Mouse (Mus musculus): ENCODE results near the gene Ndufaf2.

The Ndufaf2 gene

GRCm38 (mm10) chr13:108086036-108086435 lies 72.4 kb downstream of the Ndufaf2 start:
- no peak for DNase-seq (ENCODE audit: low read depth, low spot score)
- no peaks in the 10 kb centered on the region for H3K36me3 ChIP-seq (ENCODE audit: control insufficient read depth, insufficient read depth, low read length, poor library complexity, severe bottlenecking)

GRCm38 (mm10) chr13:108084086-108084485 lies 74.3 kb downstream of the Ndufaf2 start:
- DNase-seq (ENCODE audit: low read depth, low spot score), result no peak
- Histone ChIP-seq H3K27me3 (ENCODE audit: control insufficient read depth, insufficient read depth, low read length, poor library complexity, severe bottlenecking) (no peaks in the 10 kb centered on the region; the same call in 1 of the 2 replicates), H3K36me3 (ENCODE audit: control insufficient read depth, insufficient read depth, low read length, poor library complexity, severe bottlenecking) (no peaks in the 10 kb centered on the region)

More at GRCm38 (mm10) chr13:108086036-108086435, 72.4 kb downstream of the Ndufaf2 start:
- no peaks in the 10 kb centered on the region; the same call in 1 of the 2 replicates for H3K27me3 ChIP-seq (ENCODE audit: control insufficient read depth, insufficient read depth, low read length, poor library complexity, severe bottlenecking)

GRCm38 (mm10) chr13:108077901-108078300 lies 80.5 kb downstream of the Ndufaf2 start:
- H3K27me3 ChIP-seq (ENCODE audit: control insufficient read depth, insufficient read depth, low read length, poor library complexity, severe bottlenecking), result no peaks in the 10 kb centered on the region
- DNase-seq (ENCODE audit: low read depth, low spot score), result no peak
- H3K36me3 ChIP-seq (ENCODE audit: control insufficient read depth, insufficient read depth, low read length, poor library complexity, severe bottlenecking), result no peaks in the 10 kb centered on the region

GRCm38 (mm10) chr13:108077476-108077875 lies 80.9 kb downstream of the Ndufaf2 start:
- Histone ChIP-seq H3K27me3 (ENCODE audit: control insufficient read depth, insufficient read depth, low read length, poor library complexity, severe bottlenecking) (no peaks in the 10 kb centered on the region), H3K36me3 (ENCODE audit: control insufficient read depth, insufficient read depth, low read length, poor library complexity, severe bottlenecking) (no peaks in the 10 kb centered on the region)
- DNase-seq (ENCODE audit: low read depth, low spot score), result peak; percentile 40

GRCm38 (mm10) chr13:108070171-108070570 lies 88.3 kb downstream of the Ndufaf2 start:
- no peaks in the 10 kb centered on the region for H3K36me3 ChIP-seq (ENCODE audit: control insufficient read depth, insufficient read depth, low read length, poor library complexity, severe bottlenecking)
- DNase-seq (ENCODE audit: low read depth, low spot score), result no peak
- H3K27me3 ChIP-seq (ENCODE audit: control insufficient read depth, insufficient read depth, low read length, poor library complexity, severe bottlenecking), result no peaks in the 10 kb centered on the region

- no peaks in the 10 kb centered on the region for H3K27me3 ChIP-seq (ENCODE audit: control insufficient read depth, insufficient read depth, low read length, poor library complexity, severe bottlenecking)
- DNase-seq (ENCODE audit: low read depth, low spot score), result no peak
- no peaks in the 10 kb centered on the region for H3K36me3 ChIP-seq (ENCODE audit: control insufficient read depth, insufficient read depth, low read length, poor library complexity, severe bottlenecking)
Observed at GRCm38 (mm10) chr13:108069151-108069550, 89.3 kb downstream of the Ndufaf2 start.

GRCm38 (mm10) chr13:108066021-108066420 lies 92.4 kb downstream of the Ndufaf2 start:
- H3K27me3 ChIP-seq (ENCODE audit: control insufficient read depth, insufficient read depth, low read length, poor library complexity, severe bottlenecking), result no peaks in the 10 kb centered on the region
- no peak for DNase-seq (ENCODE audit: low read depth, low spot score)

GRCm38 (mm10) chr13:108064331-108064730 lies 94.1 kb downstream of the Ndufaf2 start:
- no peak for DNase-seq (ENCODE audit: low read depth, low spot score)
- no peaks in the 10 kb centered on the region for H3K36me3 ChIP-seq (ENCODE audit: control insufficient read depth, insufficient read depth, low read length, poor library complexity, severe bottlenecking)
- no peaks in the 10 kb centered on the region for H3K27me3 ChIP-seq (ENCODE audit: control insufficient read depth, insufficient read depth, low read length, poor library complexity, severe bottlenecking)

More at GRCm38 (mm10) chr13:108066021-108066420, 92.4 kb downstream of the Ndufaf2 start:
- H3K36me3 ChIP-seq (ENCODE audit: control insufficient read depth, insufficient read depth, low read length, poor library complexity, severe bottlenecking), result no peaks in the 10 kb centered on the region

GRCm38 (mm10) chr13:108063374-108064134 lies 94.9 kb downstream of the Ndufaf2 start:
- no peaks in the 10 kb centered on the region for H3K36me3 ChIP-seq (ENCODE audit: control insufficient read depth, insufficient read depth, low read length, poor library complexity, severe bottlenecking)
- no peak for DNase-seq (ENCODE audit: low read depth, low spot score)
- H3K27me3 ChIP-seq (ENCODE audit: control insufficient read depth, insufficient read depth, low read length, poor library complexity, severe bottlenecking), result no peaks in the 10 kb centered on the region

GRCm38 (mm10) chr13:108062900-108063299 lies 95.5 kb downstream of the Ndufaf2 start:
- DNase-seq (ENCODE audit: low read depth, low spot score), result no peak
- H3K27me3 ChIP-seq (ENCODE audit: control insufficient read depth, insufficient read depth, low read length, poor library complexity, severe bottlenecking), result no peaks in the 10 kb centered on the region
- no peaks in the 10 kb centered on the region for H3K36me3 ChIP-seq (ENCODE audit: control insufficient read depth, insufficient read depth, low read length, poor library complexity, severe bottlenecking)

- DNase-seq (ENCODE audit: low read depth, low spot score), result no peak
- Histone ChIP-seq H3K27me3 (ENCODE audit: control insufficient read depth, insufficient read depth, low read length, poor library complexity, severe bottlenecking) (no peaks in the 10 kb centered on the region), H3K36me3 (ENCODE audit: control insufficient read depth, insufficient read depth, low read length, poor library complexity, severe bottlenecking) (no peaks in the 10 kb centered on the region)
Observed at GRCm38 (mm10) chr13:108060936-108061578, 97.4 kb downstream of the Ndufaf2 start.

GRCm38 (mm10) chr13:108060286-108060885 lies 98.0 kb downstream of the Ndufaf2 start:
- no peak for DNase-seq (ENCODE audit: low read depth, low spot score)
- H3K36me3 ChIP-seq (ENCODE audit: control insufficient read depth, insufficient read depth, low read length, poor library complexity, severe bottlenecking), result no peaks in the 10 kb centered on the region
- H3K27me3 ChIP-seq (ENCODE audit: control insufficient read depth, insufficient read depth, low read length, poor library complexity, severe bottlenecking), result no peaks in the 10 kb centered on the region

GRCm38 (mm10) chr13:108056896-108057295 lies 101.5 kb downstream of the Ndufaf2 start:
- no peaks in the 10 kb centered on the region for H3K36me3 ChIP-seq (ENCODE audit: control insufficient read depth, insufficient read depth, low read length, poor library complexity, severe bottlenecking)
- peak; percentile 28 for DNase-seq (ENCODE audit: low read depth, low spot score)
- no peaks in the 10 kb centered on the region for H3K27me3 ChIP-seq (ENCODE audit: control insufficient read depth, insufficient read depth, low read length, poor library complexity, severe bottlenecking)

- Histone ChIP-seq H3K27me3 (ENCODE audit: control insufficient read depth, insufficient read depth, low read length, poor library complexity, severe bottlenecking) (no peaks in the 10 kb centered on the region), H3K36me3 (ENCODE audit: control insufficient read depth, insufficient read depth, low read length, poor library complexity, severe bottlenecking) (peaks cover 3% of the 10 kb centered on the region)
- DNase-seq (ENCODE audit: low read depth, low spot score), result no peak
Observed at GRCm38 (mm10) chr13:108047364-108047763, 111.1 kb downstream of the Ndufaf2 start.

GRCm38 (mm10) chr13:108046891-108047290 lies 111.5 kb downstream of the Ndufaf2 start:
- no peak for DNase-seq (ENCODE audit: low read depth, low spot score)

More at GRCm38 (mm10) chr13:108046891-108047290, 111.5 kb downstream of the Ndufaf2 start:
- Histone ChIP-seq H3K36me3 (ENCODE audit: control insufficient read depth, insufficient read depth, low read length, poor library complexity, severe bottlenecking) (peaks cover 3% of the 10 kb centered on the region), H3K27me3 (ENCODE audit: control insufficient read depth, insufficient read depth, low read length, poor library complexity, severe bottlenecking) (no peaks in the 10 kb centered on the region)
